Mouse (Mus musculus): ENCODE results near the gene Ift81. TPM values are rescaled to one million over a fixed set of nuclear protein-coding genes. Genes with fewer than 3 reads are reported as not detected.

Ift81 gene
- total RNA-seq, 2 experiments from 2014 or later, result not detected

GRCm38 (mm10) chr5:122501101-122502076, 112.9 kb downstream of the Ift81 start:
- ATAC-seq (replicated peaks; ENCODE audit: low FRiP score, poor library complexity, severe bottlenecking), result peak; percentile 58

GRCm38 (mm10) chr5:122500563-122500962, 113.8 kb downstream of the Ift81 start:
- ATAC-seq (replicated peaks; ENCODE audit: low FRiP score, poor library complexity, severe bottlenecking), result no peak

Other genes starting within 250 kb of the Ift81 start
- 30.2 and 39.6 TPM in 2 replicates for gene Gpn3, start 242.6 kb downstream of the Ift81 start, total RNA-seq (2015; ENCODE audit: low replicate concordance)
- gene Gpn3, start 242.6 kb downstream of the Ift81 start, total RNA-seq (2017; ENCODE audit: low replicate concordance), result 15.2 and 16.8 TPM in 2 replicates
- gene Fam216a, start 242.2 kb downstream of the Ift81 start, total RNA-seq (2015; ENCODE audit: low replicate concordance), result 10.8 and 20.1 TPM in 2 replicates
- gene Fam216a, start 242.2 kb downstream of the Ift81 start, total RNA-seq (2017; ENCODE audit: low replicate concordance), result 10.4 and 19.4 TPM in 2 replicates
- gene Arpc3, start 222.6 kb downstream of the Ift81 start, total RNA-seq (2015; ENCODE audit: low replicate concordance), result 115 and 159 TPM in 2 replicates
- 270 and 286 TPM in 2 replicates for gene Arpc3, start 222.6 kb downstream of the Ift81 start, total RNA-seq (2017; ENCODE audit: low replicate concordance)
- gene Anapc7, start 192.8 kb downstream of the Ift81 start, total RNA-seq (2015; ENCODE audit: low replicate concordance), result 14.1 and 26.4 TPM in 2 replicates
- gene Anapc7, start 192.8 kb downstream of the Ift81 start, total RNA-seq (2017; ENCODE audit: low replicate concordance), result 22.3 and 34.3 TPM in 2 replicates
- gene Atp2a2, start 112.3 kb downstream of the Ift81 start, total RNA-seq (2015; ENCODE audit: low replicate concordance), result 73.2 and 84.3 TPM in 2 replicates
- gene Atp2a2, start 112.3 kb downstream of the Ift81 start, total RNA-seq (2017; ENCODE audit: low replicate concordance), result 106 and 160 TPM in 2 replicates
- 5.4 and 8.3 TPM in 2 replicates for gene P2rx7, start 29.4 kb upstream of the Ift81 start, total RNA-seq (2015; ENCODE audit: low replicate concordance)
- 0.23 and 1.2 TPM in 2 replicates for gene P2rx7, start 29.4 kb upstream of the Ift81 start, total RNA-seq (2017; ENCODE audit: low replicate concordance)
- gene P2rx4, start 93.0 kb upstream of the Ift81 start, total RNA-seq (2015; ENCODE audit: low replicate concordance), result 8.4 and 20.5 TPM in 2 replicates
- 4.6 and 5.1 TPM in 2 replicates for gene P2rx4, start 93.0 kb upstream of the Ift81 start, total RNA-seq (2017; ENCODE audit: low replicate concordance)
- 23.9 and 25.2 TPM in 2 replicates for gene Camkk2, start 164.9 kb upstream of the Ift81 start, total RNA-seq (2015; ENCODE audit: low replicate concordance)
- gene Camkk2, start 164.9 kb upstream of the Ift81 start, total RNA-seq (2017; ENCODE audit: low replicate concordance), result 27.9 and 38.0 TPM in 2 replicates
- 195 and 227 TPM in 2 replicates for gene Anapc5, start 206.8 kb upstream of the Ift81 start, total RNA-seq (2015; ENCODE audit: low replicate concordance)
- gene Anapc5, start 206.8 kb upstream of the Ift81 start, total RNA-seq (2017; ENCODE audit: low replicate concordance), result 271 and 364 TPM in 2 replicates
- gene Rnf34, start 235.5 kb upstream of the Ift81 start, total RNA-seq (2015; ENCODE audit: low replicate concordance), result 5.8 and 29.3 TPM in 2 replicates
- gene Rnf34, start 235.5 kb upstream of the Ift81 start, total RNA-seq (2017; ENCODE audit: low replicate concordance), result 7.6 and 10.4 TPM in 2 replicates